Mouse (Mus musculus): Measurements from ENCODE around the gene Acp4.
A peak's percentile ranks its signal among the peaks of the same experiment; 100 is the strongest.
"Not testable (repeated sequence)": the region's sequence is repeated elsewhere in the genome, so short reads cannot be mapped to it uniquely, and the experiment has no call there.

The Acp4 gene

GRCm38 (mm10) chr7:44257278-44257677 is at the start of gene Acp4:
TSS of gene Acp4 (minus strand) at chr7:44257378.
- DNase-seq (ENCODE audit: low spot score in 2 of 2) = no peak

- peak in 1 of 2 experiments; percentile 26 for DNase-seq (ENCODE audit: low spot score in 2 of 2)
Observed at GRCm38 (mm10) chr7:44306516-44307240, 49.5 kb upstream of the Acp4 start, which contains the start of gene Clec11a. TSS of gene Clec11a (minus strand) at chr7:44306902.

- DNase-seq (ENCODE audit: low spot score in 2 of 2) = no peak
Observed at GRCm38 (mm10) chr7:44305686-44306085, 48.5 kb upstream of the Acp4 start.

GRCm38 (mm10) chr7:44304775-44305641 is 47.8 kb upstream of the Acp4 start:
- peak; percentile 97 for DNase-seq (ENCODE audit: low spot score in 2 of 2)

- no peak for DNase-seq (ENCODE audit: low spot score in 2 of 2)
Observed at GRCm38 (mm10) chr7:44304463-44304774, 47.2 kb upstream of the Acp4 start.

- DNase-seq (ENCODE audit: low spot score in 2 of 2) = no peak
Observed at GRCm38 (mm10) chr7:44303346-44304340, 46.5 kb upstream of the Acp4 start.

- DNase-seq (ENCODE audit: low spot score in 2 of 2) = not testable (repeated sequence)
Observed at GRCm38 (mm10) chr7:44297501-44297900, 40.3 kb upstream of the Acp4 start.

- DNase-seq (ENCODE audit: low spot score in 2 of 2) = no peak
Observed at GRCm38 (mm10) chr7:44291418-44291817, 34.2 kb upstream of the Acp4 start.

- DNase-seq (ENCODE audit: low spot score in 2 of 2) = no peak
Observed at GRCm38 (mm10) chr7:44290986-44291385, 33.8 kb upstream of the Acp4 start.

- DNase-seq (ENCODE audit: low spot score in 2 of 2) = no peak
Observed at GRCm38 (mm10) chr7:44287760-44288159, 30.6 kb upstream of the Acp4 start.

- no peak for DNase-seq (ENCODE audit: low spot score in 2 of 2)
Observed at GRCm38 (mm10) chr7:44281586-44281985, 24.4 kb upstream of the Acp4 start.

- DNase-seq (ENCODE audit: low spot score in 2 of 2) = no peak
Observed at GRCm38 (mm10) chr7:44280959-44281358, 23.8 kb upstream of the Acp4 start.

- no peak for DNase-seq (ENCODE audit: low spot score in 2 of 2)
Observed at GRCm38 (mm10) chr7:44277250-44277622, 20.1 kb upstream of the Acp4 start.

- DNase-seq (ENCODE audit: low spot score in 2 of 2) = no peak
Observed at GRCm38 (mm10) chr7:44276461-44277249, 19.5 kb upstream of the Acp4 start.

GRCm38 (mm10) chr7:44275546-44275945 is 18.4 kb upstream of the Acp4 start:
- DNase-seq (ENCODE audit: low spot score in 2 of 2) = no peak

GRCm38 (mm10) chr7:44274096-44274495 is 16.9 kb upstream of the Acp4 start:
- DNase-seq (ENCODE audit: low spot score in 2 of 2) = no peak

GRCm38 (mm10) chr7:44273446-44273845 is 16.3 kb upstream of the Acp4 start:
- DNase-seq (ENCODE audit: low spot score in 2 of 2) = no peak

- DNase-seq (ENCODE audit: low spot score in 2 of 2) = no peak
Observed at GRCm38 (mm10) chr7:44272546-44272945, 15.4 kb upstream of the Acp4 start.

- no peak for DNase-seq (ENCODE audit: low spot score in 2 of 2)
Observed at GRCm38 (mm10) chr7:44271309-44271708, 14.1 kb upstream of the Acp4 start.

- DNase-seq (ENCODE audit: low spot score in 2 of 2) = no peak
Observed at GRCm38 (mm10) chr7:44269397-44269796, 12.2 kb upstream of the Acp4 start.

- DNase-seq (ENCODE audit: low spot score in 2 of 2) = no peak
Observed at GRCm38 (mm10) chr7:44268117-44268516, 10.9 kb upstream of the Acp4 start.
